Mouse (Mus musculus): ENCODE results near the gene Ttll5. TPM values are rescaled to one million over a fixed set of nuclear protein-coding genes. Genes with fewer than 3 reads are reported as not detected.

Ttll5 gene
- polyA plus RNA-seq, 1 experiment from 2014 or later: 14.2 TPM

DNA sequence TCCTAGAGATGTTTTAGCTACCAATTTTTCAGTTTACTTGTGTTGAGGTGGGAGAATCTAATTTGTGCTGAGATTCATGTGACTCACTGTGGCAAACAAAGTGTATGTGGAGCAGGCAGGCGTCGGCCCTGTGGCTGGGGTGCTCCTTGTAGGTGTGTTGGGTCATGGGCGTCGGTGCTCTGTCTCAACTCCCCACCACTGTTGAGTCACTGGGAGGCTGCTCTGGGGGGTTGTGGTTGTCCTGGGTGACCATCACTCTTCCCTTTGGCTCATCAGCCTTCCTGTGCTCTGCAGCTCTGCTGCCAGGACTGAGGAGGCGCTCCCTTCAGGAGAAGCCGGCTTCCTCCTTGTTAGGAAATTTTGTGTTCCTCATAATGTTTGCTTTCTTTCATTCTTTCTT lies 79.5 kb downstream of the Ttll5 start:
- H3K9ac ChIP-seq: no peak overlapping the region
- ATAC-seq (ENCODE audit: low FRiP score): no peak
- no peaks in the 10 kb centered on the region for H3K9me3 ChIP-seq
- 86% methylated on average over 6 of the region's 6 CpGs for WGBS
- H3K27me3 ChIP-seq: no peaks in the 10 kb centered on the region
- no peaks in the 10 kb centered on the region for H3K4me1 ChIP-seq (replicated peaks)
- no peak overlapping the region for H3K4me3 ChIP-seq
- no peak overlapping the region for H3K27ac ChIP-seq
- H3K4me2 ChIP-seq: no peak overlapping the region
- H3K36me3 ChIP-seq: peaks cover 25% of the 10 kb centered on the region

DNA sequence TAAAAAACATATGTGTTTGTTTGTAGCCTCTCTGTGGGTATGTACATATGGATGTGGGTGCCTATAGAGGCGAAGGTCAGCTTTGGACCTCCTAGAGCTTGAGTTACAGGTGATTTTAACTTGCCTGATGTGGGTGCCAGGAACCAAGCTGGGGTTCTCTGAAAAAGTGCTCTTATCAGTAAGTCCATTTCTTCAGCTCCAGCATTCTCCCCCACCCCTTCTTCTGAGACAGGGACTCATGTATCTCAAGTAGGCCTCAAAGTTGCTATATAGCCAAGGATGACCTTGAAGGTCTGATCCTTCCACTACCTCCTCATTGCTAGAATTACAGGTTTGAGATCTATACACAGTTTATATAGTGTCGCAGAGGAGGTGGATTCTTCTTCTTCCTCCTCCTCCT lies 81.2 kb downstream of the Ttll5 start:
- Histone ChIP-seq H3K27me3 (no peaks in the 10 kb centered on the region), H3K9me3 (no peaks in the 10 kb centered on the region), H3K36me3 (peaks cover 24% of the 10 kb centered on the region), H3K27ac (no peak overlapping the region), H3K4me3 (no peak overlapping the region), H3K4me2 (no peak overlapping the region), H3K9ac (no peak overlapping the region), H3K4me1 (replicated peaks) (no peaks in the 10 kb centered on the region)
- WGBS: 92% methylated on average over 2 of the region's 2 CpGs
- no peak for ATAC-seq (ENCODE audit: low FRiP score)

DNA sequence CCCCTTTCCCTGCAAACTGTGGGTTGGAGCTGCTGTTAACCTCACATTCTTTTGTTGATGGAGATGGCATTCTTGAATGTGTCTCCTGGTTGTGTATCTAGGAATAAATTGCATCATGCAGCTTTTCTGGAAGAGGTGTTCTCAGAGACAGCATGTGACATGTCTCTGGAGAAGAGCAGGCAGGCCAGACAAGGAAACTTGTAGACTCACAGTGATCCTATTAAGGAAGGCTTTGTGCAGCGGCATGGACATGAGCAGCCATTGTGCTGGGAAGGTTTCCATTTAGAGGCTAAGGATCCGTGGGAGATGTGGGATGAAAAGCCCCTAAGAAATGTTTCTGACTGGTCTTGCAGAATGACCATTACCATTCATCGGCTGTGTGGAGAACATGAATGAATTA lies 83.4 kb downstream of the Ttll5 start:
- H3K9ac ChIP-seq: no peak overlapping the region
- no peaks in the 10 kb centered on the region for H3K27me3 ChIP-seq
- H3K27ac ChIP-seq: no peak overlapping the region
- H3K9me3 ChIP-seq: no peaks in the 10 kb centered on the region
- H3K4me2 ChIP-seq: no peak overlapping the region
- 38% methylated on average over 3 of the region's 3 CpGs for WGBS
- peaks cover 5% of the 10 kb centered on the region; the same call in 1 of the 2 replicates for H3K36me3 ChIP-seq
- ATAC-seq (ENCODE audit: low FRiP score): no peak
- 0 out of 2 replicates have a peak, but pooled peaks cover 2% of the 10 kb centered on the region for H3K4me1 ChIP-seq (replicated peaks)
- no peak overlapping the region for H3K4me3 ChIP-seq

DNA sequence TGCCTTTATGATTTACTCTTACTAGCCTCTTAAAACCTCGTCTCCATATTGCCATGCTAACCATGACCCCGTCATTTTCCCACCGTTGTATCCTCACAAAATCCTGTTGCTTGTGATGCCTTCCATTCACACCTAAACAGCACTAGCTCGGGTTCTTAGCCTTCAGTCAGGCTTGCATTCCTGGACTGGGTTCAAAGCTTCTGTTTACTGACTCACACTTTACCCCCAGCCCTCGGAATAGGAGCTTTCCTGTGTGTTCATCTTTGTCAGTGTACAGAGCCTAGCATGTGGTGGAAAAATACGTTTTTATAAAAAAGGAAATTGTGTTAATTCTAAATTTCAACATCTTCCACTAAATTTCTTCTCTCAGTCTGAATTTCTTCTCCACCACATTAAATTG lies 86.4 kb downstream of the Ttll5 start:
- WGBS: 90% methylated on average over 6 of the region's 6 CpGs
- no peaks in the 10 kb centered on the region for H3K9me3 ChIP-seq
- H3K4me3 ChIP-seq: no peak overlapping the region
- no peak overlapping the region for H3K4me2 ChIP-seq
- H3K27ac ChIP-seq: no peak overlapping the region
- H3K36me3 ChIP-seq: peaks cover 4% of the 10 kb centered on the region; the same call in 1 of the 2 replicates
- H3K27me3 ChIP-seq: no peaks in the 10 kb centered on the region
- 0 out of 2 replicates have a peak, but pooled peaks cover 3% of the 10 kb centered on the region for H3K4me1 ChIP-seq (replicated peaks)
- no peak overlapping the region for H3K9ac ChIP-seq
- ATAC-seq (ENCODE audit: low FRiP score): no peak

DNA sequence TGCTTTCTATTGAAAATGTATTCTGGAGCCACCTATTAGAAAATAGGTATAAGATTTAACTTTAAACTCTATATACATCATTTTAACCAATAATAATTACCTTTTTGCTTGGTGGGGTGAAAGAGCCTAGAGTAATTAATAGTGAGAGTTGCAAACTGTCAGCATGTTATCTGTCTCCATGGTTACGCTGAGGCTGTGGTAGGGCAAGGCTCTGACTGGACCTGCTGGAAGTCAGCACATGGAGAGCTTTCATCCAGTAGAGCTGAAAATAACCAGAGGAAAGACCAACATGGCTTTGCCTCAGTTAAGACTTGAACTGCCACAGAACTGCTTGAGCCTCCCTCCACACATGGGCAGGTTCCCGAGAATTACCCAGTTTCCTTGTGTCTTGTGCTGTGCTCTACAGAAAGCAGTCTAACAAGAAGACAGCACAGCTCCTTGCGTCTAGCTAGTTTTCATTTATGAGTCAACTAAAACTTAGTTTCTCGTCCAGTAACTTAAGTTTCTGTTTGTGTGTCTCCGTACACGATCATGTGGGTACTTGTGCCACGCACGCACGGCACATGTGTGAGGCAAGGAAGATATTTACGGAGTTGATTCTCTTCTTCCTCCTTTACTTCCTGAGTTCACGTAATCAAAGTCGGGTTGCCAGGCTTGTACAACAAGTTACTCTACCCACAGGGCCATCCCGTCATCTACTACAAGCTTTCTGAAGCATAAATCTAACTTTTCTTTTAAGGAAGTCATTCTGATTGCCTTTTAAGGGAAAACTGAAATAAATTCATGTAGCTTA lies 88.4 kb downstream of the Ttll5 start:
- ATAC-seq (ENCODE audit: low FRiP score): no peak
- Histone ChIP-seq H3K4me3 (no peak overlapping the region), H3K27ac (no peak overlapping the region), H3K4me1 (replicated peaks) (0 out of 2 replicates have a peak, but pooled peaks cover 3% of the 10 kb centered on the region), H3K9me3 (no peaks in the 10 kb centered on the region), H3K36me3 (peaks cover 9% of the 10 kb centered on the region; the same call in 1 of the 2 replicates), H3K27me3 (no peaks in the 10 kb centered on the region), H3K9ac (no peak overlapping the region), H3K4me2 (no peak overlapping the region)
- WGBS: 92% methylated on average over 13 of the region's 13 CpGs

DNA sequence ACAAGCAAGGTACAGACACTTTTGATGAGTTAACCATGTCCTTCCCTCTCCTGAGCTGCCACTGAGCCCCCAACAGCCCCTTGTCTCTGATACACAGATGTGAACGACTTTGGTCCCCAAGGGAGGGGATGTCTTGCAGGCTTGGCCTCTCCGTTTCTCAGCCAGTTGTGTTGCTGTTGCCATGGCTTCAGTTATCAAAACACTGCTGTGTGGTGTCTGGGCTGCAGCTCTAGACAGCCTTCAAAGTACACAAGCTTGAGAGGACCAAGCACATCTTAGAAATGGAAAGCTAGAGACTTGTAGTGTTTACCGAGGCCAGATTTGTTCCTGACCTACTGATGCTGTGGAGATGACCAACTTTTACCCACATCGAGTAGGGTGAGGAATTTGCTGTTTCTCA lies 102.4 kb downstream of the Ttll5 start:
- H3K4me2 ChIP-seq: no peak overlapping the region
- no peak overlapping the region for H3K27ac ChIP-seq
- no peak overlapping the region for H3K4me3 ChIP-seq
- ATAC-seq (ENCODE audit: low FRiP score): no peak
- H3K36me3 ChIP-seq: peaks cover 24% of the 10 kb centered on the region
- no peaks in the 10 kb centered on the region for H3K27me3 ChIP-seq
- H3K4me1 ChIP-seq (replicated peaks): no peaks in the 10 kb centered on the region; the same call in 1 of the 2 replicates
- H3K9ac ChIP-seq: no peak overlapping the region
- no peaks in the 10 kb centered on the region for H3K9me3 ChIP-seq
- WGBS: 68% methylated on average over 4 of the region's 4 CpGs

DNA sequence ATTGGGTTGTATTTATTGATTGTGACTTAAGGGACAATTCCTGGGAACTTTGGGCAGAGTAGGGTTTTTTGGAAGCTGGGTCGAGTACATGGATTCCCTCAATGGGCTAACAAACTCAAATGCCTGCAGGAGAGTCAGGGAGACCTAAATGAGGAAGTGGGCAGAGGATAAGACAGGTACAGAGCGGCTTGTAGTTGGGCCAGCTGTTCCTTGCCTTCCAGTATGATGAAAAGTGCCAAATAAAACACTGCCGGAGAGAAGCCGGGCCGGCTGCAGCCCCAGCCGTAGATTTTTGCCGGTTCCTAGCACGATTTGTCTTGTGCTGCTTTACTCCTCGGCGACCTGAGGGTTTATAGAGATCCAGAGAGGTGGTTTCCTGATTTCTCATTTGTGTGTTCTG lies 104.1 kb downstream of the Ttll5 start:
- WGBS: 93% methylated on average over 10 of the region's 10 CpGs
- peaks cover 19% of the 10 kb centered on the region for H3K36me3 ChIP-seq
- no peak overlapping the region for H3K27ac ChIP-seq
- no peaks in the 10 kb centered on the region for H3K9me3 ChIP-seq
- no peaks in the 10 kb centered on the region for H3K27me3 ChIP-seq
- ATAC-seq (ENCODE audit: low FRiP score): no peak
- no peak overlapping the region for H3K4me2 ChIP-seq
- no peak overlapping the region for H3K9ac ChIP-seq
- H3K4me3 ChIP-seq: no peak overlapping the region
- H3K4me1 ChIP-seq (replicated peaks): no peaks in the 10 kb centered on the region; the same call in 1 of the 2 replicates

DNA sequence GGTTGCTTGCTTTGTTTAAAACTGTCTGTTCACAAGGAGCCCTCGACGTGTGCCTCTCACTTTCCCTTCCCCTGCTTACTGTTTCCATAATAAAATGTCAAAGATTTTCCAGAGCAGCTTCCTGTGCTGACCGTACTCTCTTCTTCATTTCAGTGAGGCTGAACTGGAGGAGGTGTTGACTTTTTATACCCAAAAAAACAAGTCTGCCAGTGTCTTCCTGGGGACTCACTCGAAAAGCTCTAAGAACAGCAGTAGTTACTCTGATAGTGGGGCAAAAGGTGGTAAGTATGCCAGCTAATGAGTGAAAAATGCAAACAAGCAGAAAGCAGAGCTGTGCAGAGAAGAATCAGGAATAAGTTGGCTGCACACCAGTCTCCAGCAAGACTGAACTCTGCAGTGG lies 105.3 kb downstream of the Ttll5 start:
- WGBS: 79% methylated on average over 4 of the region's 4 CpGs
- no peaks in the 10 kb centered on the region; the same call in 1 of the 2 replicates for H3K4me1 ChIP-seq (replicated peaks)
- H3K27ac ChIP-seq: no peak overlapping the region
- peaks cover 24% of the 10 kb centered on the region for H3K36me3 ChIP-seq
- H3K4me2 ChIP-seq: no peak overlapping the region
- ATAC-seq (ENCODE audit: low FRiP score): no peak
- H3K27me3 ChIP-seq: no peaks in the 10 kb centered on the region
- H3K9me3 ChIP-seq: no peaks in the 10 kb centered on the region
- no peak overlapping the region for H3K4me3 ChIP-seq
- H3K9ac ChIP-seq: no peak overlapping the region

DNA sequence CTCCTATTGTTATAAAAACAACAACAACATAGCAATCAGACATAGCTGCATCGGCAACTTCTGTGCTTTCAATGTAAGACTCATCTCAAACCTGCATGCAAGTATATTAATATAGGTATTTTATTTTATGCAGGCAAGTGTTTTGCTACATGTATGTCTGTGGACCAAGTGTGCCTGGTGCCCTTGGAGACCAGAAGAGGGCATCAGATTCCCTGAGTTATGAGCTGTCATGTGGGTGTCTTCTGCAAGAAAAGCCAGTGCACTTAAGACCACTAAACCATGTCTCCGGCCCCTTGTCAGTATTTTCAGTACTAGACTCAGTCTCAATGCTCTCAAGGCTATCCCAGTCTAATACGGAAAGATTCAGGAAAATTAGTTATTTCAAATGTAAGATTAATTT lies 106.3 kb downstream of the Ttll5 start:
- H3K9ac ChIP-seq: no peak overlapping the region
- H3K9me3 ChIP-seq: no peaks in the 10 kb centered on the region
- ATAC-seq (ENCODE audit: low FRiP score): no peak
- H3K4me1 ChIP-seq (replicated peaks): no peaks in the 10 kb centered on the region; the same call in 1 of the 2 replicates
- H3K4me2 ChIP-seq: no peak overlapping the region
- no peaks in the 10 kb centered on the region for H3K27me3 ChIP-seq
- no peak overlapping the region for H3K4me3 ChIP-seq
- no peak overlapping the region for H3K27ac ChIP-seq
- 90% methylated on average over 3 of the region's 3 CpGs for WGBS
- peaks cover 19% of the 10 kb centered on the region for H3K36me3 ChIP-seq

DNA sequence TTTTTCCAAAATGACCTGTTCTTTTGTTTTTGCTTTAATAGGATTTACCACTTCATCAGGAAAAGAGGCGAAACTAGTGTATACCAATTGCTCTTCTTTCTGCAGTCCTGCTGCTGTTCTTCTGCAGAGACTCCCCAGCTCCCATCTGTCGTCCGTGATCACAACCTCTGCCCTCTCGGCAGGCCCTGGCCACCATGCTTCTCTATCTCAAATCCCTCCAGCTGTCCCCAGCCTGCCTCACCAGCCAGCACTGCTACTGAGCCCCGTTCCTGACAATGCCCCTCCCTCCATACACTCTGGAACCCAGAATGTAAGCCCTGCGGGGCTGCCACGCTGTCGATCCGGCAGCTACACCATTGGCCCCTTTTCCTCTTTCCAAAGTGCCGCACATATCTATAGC lies 108.8 kb downstream of the Ttll5 start:
- Histone ChIP-seq H3K4me3 (no peak overlapping the region), H3K9me3 (no peaks in the 10 kb centered on the region), H3K27me3 (no peaks in the 10 kb centered on the region), H3K9ac (no peak overlapping the region), H3K4me1 (replicated peaks) (no peaks in the 10 kb centered on the region; the same call in 1 of the 2 replicates), H3K4me2 (no peak overlapping the region), H3K36me3 (peaks cover 15% of the 10 kb centered on the region), H3K27ac (no peak overlapping the region)
- ATAC-seq (ENCODE audit: low FRiP score): no peak
- WGBS: 83% methylated on average over 10 of the region's 10 CpGs

DNA sequence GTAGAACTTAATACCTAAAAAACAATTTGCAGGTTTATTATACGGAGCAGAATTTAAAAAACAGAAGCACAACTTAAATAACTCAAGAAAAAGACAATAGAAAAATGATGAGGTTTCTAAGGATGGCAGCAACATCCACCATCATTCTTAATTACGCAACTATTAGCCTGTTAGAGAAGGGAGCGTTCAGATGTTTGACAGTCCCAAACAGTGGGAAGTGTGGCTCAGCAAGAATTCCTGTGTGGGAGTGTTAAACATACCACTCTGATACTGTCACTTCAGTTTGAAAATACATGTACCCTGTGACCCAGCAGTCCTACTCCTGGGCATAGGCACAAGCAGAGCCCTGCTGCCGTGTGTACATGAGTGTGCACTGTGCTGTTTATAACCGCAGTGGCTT lies 112.9 kb downstream of the Ttll5 start:
- Histone ChIP-seq H3K9me3 (no peaks in the 10 kb centered on the region), H3K4me3 (no peak overlapping the region), H3K9ac (no peak overlapping the region), H3K4me1 (replicated peaks) (no peaks in the 10 kb centered on the region), H3K27ac (no peak overlapping the region), H3K27me3 (no peaks in the 10 kb centered on the region), H3K36me3 (peaks cover 24% of the 10 kb centered on the region), H3K4me2 (no peak overlapping the region)
- WGBS: 92% methylated on average over 5 of the region's 5 CpGs
- no peak for ATAC-seq (ENCODE audit: low FRiP score)

DNA sequence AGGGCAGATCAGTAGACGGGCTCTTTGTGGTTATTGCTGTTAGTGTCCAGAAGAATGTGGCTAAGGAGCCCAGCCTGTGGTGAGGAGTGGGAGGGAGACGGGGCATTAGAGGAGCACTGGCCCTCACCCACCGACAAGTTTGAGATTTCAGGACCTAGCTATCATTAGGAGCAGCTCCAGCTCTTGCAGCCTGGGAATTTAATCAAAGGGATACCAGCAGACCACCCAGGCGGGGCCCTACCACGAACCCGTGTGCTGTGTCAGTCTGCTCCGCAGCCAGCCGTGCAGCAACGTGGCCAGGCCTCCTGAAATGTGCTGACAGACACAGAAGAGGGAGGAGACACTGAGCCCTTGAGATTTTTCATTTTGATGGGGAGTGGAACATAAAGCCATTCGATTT lies 119.0 kb downstream of the Ttll5 start:
- 62% methylated on average over 10 of the region's 10 CpGs for WGBS
- no peak for ATAC-seq (ENCODE audit: low FRiP score)
- Histone ChIP-seq H3K27me3 (no peaks in the 10 kb centered on the region), H3K4me3 (no peak overlapping the region), H3K36me3 (peaks cover 12% of the 10 kb centered on the region), H3K4me1 (replicated peaks) (no peaks in the 10 kb centered on the region), H3K9me3 (no peaks in the 10 kb centered on the region), H3K27ac (no peak overlapping the region), H3K4me2 (no peak overlapping the region), H3K9ac (no peak overlapping the region)

DNA sequence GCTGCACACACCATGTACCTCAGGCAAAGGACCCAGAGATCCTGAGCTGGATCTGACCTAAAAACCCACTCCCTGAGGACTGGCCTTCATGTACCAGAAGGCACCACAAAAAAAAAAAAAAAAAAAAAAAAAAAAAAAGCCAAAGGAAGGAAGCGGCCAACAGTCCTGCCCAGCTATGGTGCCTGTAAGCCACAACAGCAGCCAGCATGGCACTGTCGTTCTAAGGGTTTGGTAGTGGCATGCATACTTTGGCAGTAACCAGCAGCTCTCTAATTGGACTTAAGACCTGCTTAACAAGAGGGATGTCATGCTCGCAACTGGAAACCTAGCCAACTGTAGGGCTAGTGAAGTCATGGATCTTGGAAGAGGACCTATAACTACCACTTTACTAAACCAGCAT lies 120.0 kb downstream of the Ttll5 start:
- H3K27ac ChIP-seq: no peak overlapping the region
- no peak overlapping the region for H3K9ac ChIP-seq
- WGBS: 92% methylated on average over 3 of the region's 3 CpGs
- H3K36me3 ChIP-seq: peaks cover 8% of the 10 kb centered on the region
- H3K9me3 ChIP-seq: no peaks in the 10 kb centered on the region
- no peak overlapping the region for H3K4me2 ChIP-seq
- no peak overlapping the region for H3K4me3 ChIP-seq
- no peak for ATAC-seq (ENCODE audit: low FRiP score)
- no peaks in the 10 kb centered on the region for H3K4me1 ChIP-seq (replicated peaks)
- H3K27me3 ChIP-seq: no peaks in the 10 kb centered on the region
